Mouse (Mus musculus) hindbrain, embryonic 11.5 days (tissue): ENCODE measurements at regions not wholly inside any gene's neighbourhood (a gene's known extent, or its start where the extent isn't known, plus 50 kb on each side); places are given as distances from the start of the nearest gene placed in this dataset.
"Not testable (repeated sequence)": the region's sequence is repeated elsewhere in the genome, so short reads cannot be mapped to it uniquely, and the experiment has no call there.

Experiments
- ATAC-seq: fragments of 200-750 bp; cut with Nextera tagmentation; 2 replicates; pipeline ENCODE4 v1.8.0; 2017; ENCODE audit warnings: mild to moderate bottlenecking, moderate TSS enrichment, moderate library complexity; ENCODE audit not compliant: low FRiP score
- DNase-seq: peaks from one replicate; pipeline ENCODE4 v3.0.0-alpha.2; 2015; ENCODE audit warnings: low spot score
- H3K27ac ChIP-seq: fragments of 300-500 bp; sonication (generic); 2 replicates; pipeline ENCODE4 v1.5.1; 2014; ENCODE audit warnings: mild to moderate bottlenecking, low read depth, low read length
- H3K27me3 ChIP-seq: fragments of 300-500 bp; sonication (generic); 2 replicates; pipeline ENCODE4 v1.6.1; 2014; ENCODE audit warnings: mild to moderate bottlenecking, low read length, moderate library complexity, mixed read lengths; ENCODE audit not compliant: control insufficient read depth, insufficient read depth
- H3K36me3 ChIP-seq: fragments of 300-500 bp; sonication (generic); 2 replicates; pipeline ENCODE4 v1.6.1; 2014; ENCODE audit warnings: mild to moderate bottlenecking, low read length, moderate library complexity, mixed read lengths; ENCODE audit not compliant: control insufficient read depth, insufficient read depth
- H3K4me1 ChIP-seq: fragments of 300-500 bp; sonication (generic); replicated peaks from 2 replicates; pipeline ENCODE4 v1.6.1; 2014; ENCODE audit warnings: low read length, mixed read lengths; ENCODE audit not compliant: control insufficient read depth, insufficient read depth
- H3K4me2 ChIP-seq: fragments of 300-500 bp; sonication (generic); replicated peaks from 2 replicates; pipeline ENCODE4 v1.6.1; 2014; ENCODE audit warnings: mild to moderate bottlenecking, low read depth, low read length
- H3K4me3 ChIP-seq: fragments of 300-500 bp; sonication (generic); 2 replicates; pipeline ENCODE4 v1.5.1; 2014; ENCODE audit warnings: low read depth, low read length
- H3K9ac ChIP-seq: fragments of 300-500 bp; sonication (generic); 2 replicates; pipeline ENCODE4 v1.6.1; 2014; ENCODE audit warnings: low read depth, low read length
- H3K9me3 ChIP-seq: fragments of 300-500 bp; sonication (generic); 2 replicates; pipeline ENCODE4 v1.6.1; 2016; ENCODE audit warnings: low read length; ENCODE audit not compliant: control insufficient read depth
- WGBS: fragments of 180-500 bp; shearing (Covaris S2); extraction: QIAGEN DNeasy Blood & Tissue Kit; methylation state at CpG from one replicate; pipeline ENCODE4 v1.1.7; 2014; 5-methylcytosine and 5-hydroxymethylcytosine counted together

DNA sequence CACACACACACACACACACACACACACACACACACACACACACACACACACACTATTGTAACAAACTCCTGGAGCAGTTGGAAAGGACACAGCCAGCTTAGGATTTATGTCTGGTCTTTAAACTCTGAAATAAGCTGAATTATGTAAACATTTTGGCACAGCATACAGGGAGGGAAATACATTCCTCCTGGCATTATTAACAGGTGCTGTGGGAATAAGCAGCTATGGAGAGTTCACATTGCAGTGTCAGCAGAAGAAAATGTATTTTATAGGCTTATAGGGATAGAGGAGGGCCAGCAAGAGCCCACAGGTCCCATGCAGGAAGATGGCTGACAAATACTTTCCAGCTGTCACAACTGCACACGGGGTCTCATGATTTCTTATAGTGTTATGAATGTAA is 100.8 kb upstream of the Arhgap20 start:
- DNase-seq (no peak), ATAC-seq (no peak)
- H3K36me3 ChIP-seq = no peaks in the 10 kb centered on the region
- WGBS = 69% methylated on average over 1 of the region's 1 CpGs
- H3K4me1 ChIP-seq = no peaks in the 10 kb centered on the region
- no peak overlapping the region for H3K4me3 ChIP-seq
- H3K9ac ChIP-seq = no peak overlapping the region
- no peaks in the 10 kb centered on the region for H3K27me3 ChIP-seq
- H3K9me3 ChIP-seq = no peaks in the 10 kb centered on the region
- H3K27ac ChIP-seq = no peak overlapping the region
- no peak overlapping the region for H3K4me2 ChIP-seq

DNA sequence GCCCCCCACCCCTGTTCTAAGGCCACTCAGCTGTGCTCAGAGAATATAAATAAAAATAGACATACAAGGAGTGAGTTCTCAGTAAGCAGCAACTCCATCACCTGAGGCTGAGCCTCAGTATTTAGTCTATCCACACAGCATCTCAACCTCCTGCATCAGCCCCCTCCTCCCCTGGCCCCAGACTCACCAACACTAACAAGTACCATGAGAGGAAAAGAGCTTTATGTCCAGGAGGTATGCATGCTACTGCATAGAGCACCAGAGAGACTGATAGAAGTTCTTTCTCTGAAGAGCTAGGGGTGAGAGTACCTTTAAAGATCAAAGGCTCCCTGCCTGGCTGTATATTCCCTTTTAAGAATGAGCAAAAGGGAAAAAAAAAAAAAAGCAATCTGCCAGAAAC is 100.3 kb upstream of the Arhgap20 start:
- ATAC-seq (no peak), DNase-seq (no peak)
- H3K36me3 ChIP-seq = no peaks in the 10 kb centered on the region
- no peak overlapping the region for H3K4me3 ChIP-seq
- no peaks in the 10 kb centered on the region for H3K9me3 ChIP-seq
- H3K27ac ChIP-seq = no peak overlapping the region
- no peak overlapping the region for H3K4me2 ChIP-seq
- H3K4me1 ChIP-seq = no peaks in the 10 kb centered on the region
- H3K27me3 ChIP-seq = no peaks in the 10 kb centered on the region
- H3K9ac ChIP-seq = no peak overlapping the region

DNA sequence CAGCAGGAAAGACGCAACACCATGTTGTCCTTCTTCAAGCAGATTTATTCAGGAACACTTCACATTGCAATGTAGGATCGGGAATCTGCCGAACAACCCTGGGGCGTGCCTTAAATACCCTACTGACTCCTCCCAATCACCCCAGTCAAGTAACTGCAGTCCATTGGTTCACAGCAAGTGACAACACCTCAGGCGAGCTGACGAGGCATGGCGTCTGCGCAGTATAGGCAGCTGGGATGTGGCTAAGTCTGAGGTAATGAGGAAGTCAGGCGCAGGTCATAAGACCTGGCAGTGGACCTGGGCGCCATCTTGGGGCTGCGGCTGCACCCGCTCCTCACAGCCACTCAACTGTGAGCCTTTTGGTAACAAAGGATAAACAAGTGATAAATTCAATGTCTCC is 96.2 kb upstream of the Arhgap20 start:
- not testable (repeated sequence) for H3K36me3 ChIP-seq, H3K4me3 ChIP-seq, ATAC-seq, DNase-seq, H3K27ac ChIP-seq, H3K9ac ChIP-seq, H3K4me1 ChIP-seq, H3K4me2 ChIP-seq, H3K9me3 ChIP-seq, H3K27me3 ChIP-seq
- WGBS = 95% methylated on average over 12 of the region's 12 CpGs

DNA sequence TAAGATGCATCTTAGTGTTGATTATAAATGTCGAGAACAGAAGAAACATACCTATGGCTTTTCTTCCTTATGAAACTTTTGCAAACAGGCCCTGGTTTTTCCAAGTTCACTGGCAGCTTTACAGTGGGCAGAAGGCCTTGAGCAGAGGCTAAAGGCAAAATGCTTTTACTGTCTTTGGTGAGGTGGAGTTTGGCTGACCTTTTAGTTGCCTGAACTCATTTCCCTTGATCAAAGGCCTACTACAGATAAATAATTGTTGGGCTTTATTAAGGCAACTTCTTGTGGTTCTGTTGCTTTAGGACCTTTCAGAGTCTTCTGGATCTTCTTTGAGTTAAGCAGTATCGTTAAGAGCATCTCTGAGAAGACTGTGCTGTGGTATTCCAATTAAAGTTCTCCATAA is 94.6 kb upstream of the Arhgap20 start:
- Histone ChIP-seq H3K27ac (no peak overlapping the region), H3K4me3 (no peak overlapping the region), H3K9me3 (no peaks in the 10 kb centered on the region), H3K4me2 (no peak overlapping the region), H3K4me1 (no peaks in the 10 kb centered on the region), H3K9ac (no peak overlapping the region), H3K36me3 (no peaks in the 10 kb centered on the region), H3K27me3 (no peaks in the 10 kb centered on the region)
- DNase-seq (no peak), ATAC-seq (no peak)
- 93% methylated on average over 2 of the region's 2 CpGs for WGBS

DNA sequence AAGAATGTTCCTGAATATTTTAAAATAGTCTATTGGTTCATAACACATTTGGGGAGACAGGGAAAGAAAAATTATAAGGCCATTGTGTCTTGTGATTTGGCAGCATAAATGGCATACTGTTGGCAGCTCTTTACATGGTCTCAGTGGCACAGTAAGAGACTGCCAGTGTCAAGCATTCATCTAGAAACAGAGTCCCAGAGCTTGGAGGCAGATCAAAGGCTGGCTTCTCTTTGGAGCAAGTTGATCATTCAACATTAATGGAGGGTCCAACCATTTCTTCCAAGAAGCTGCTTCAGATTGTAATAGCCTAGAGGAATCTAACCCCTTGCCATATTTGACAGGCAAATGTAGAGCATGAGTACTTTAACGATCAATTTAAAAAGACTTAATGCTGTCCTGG is 78.6 kb upstream of the Arhgap20 start:
- Histone ChIP-seq H3K36me3 (no peaks in the 10 kb centered on the region), H3K27ac (no peak overlapping the region), H3K27me3 (no peaks in the 10 kb centered on the region), H3K4me2 (no peak overlapping the region), H3K4me3 (no peak overlapping the region), H3K9ac (no peak overlapping the region), H3K4me1 (no peaks in the 10 kb centered on the region), H3K9me3 (no peaks in the 10 kb centered on the region)
- ATAC-seq (no peak), DNase-seq (no peak)
- 89% methylated on average over 1 of the region's 1 CpGs for WGBS

DNA sequence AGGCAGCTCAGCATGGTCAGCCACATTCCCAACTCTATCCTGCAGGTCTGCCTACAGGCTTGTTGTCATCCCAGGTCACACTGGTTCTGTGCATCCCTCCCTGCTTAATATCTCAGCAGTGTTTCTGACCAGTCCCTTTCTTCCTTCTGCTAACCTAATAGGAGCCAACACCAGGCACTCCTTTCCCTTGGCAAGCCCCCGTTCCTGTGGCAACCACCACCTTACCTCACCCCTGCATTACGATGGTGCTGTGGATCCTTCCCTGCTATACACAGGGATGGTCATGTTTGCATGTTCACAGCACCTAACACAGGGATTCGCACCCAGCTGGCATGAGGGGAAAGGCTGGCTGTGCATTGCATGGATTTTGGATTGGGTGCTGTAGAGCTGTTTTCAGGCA is 50.8 kb upstream of the Arhgap20 start:
- no peak overlapping the region for H3K9ac ChIP-seq
- no peaks in the 10 kb centered on the region for H3K27me3 ChIP-seq
- ATAC-seq (no peak), DNase-seq (no peak)
- no peak overlapping the region for H3K4me2 ChIP-seq
- H3K4me3 ChIP-seq = no peak overlapping the region
- no peaks in the 10 kb centered on the region for H3K36me3 ChIP-seq
- H3K9me3 ChIP-seq = no peaks in the 10 kb centered on the region
- no peaks in the 10 kb centered on the region for H3K4me1 ChIP-seq
- H3K27ac ChIP-seq = no peak overlapping the region
- 89% methylated on average over 3 of the region's 3 CpGs for WGBS
